Mouse (Mus musculus): ENCODE results near the gene Zfp575. TPM values are rescaled to one million over a fixed set of nuclear protein-coding genes. Genes with fewer than 3 reads are reported as not detected.

Gene Zfp575
- polyA plus RNA-seq, 1 experiment from 2014 or later, result 1.7 TPM

- Histone ChIP-seq H3K36me3 (ENCODE audit: control insufficient read depth, insufficient read depth, low read length) (no peaks in the 10 kb centered on the region), H3K27me3 (ENCODE audit: control insufficient read depth, insufficient read depth, low read length) (no peaks in the 10 kb centered on the region), H3K9me3 (ENCODE audit: control insufficient read depth, low read length) (no peaks in the 10 kb centered on the region), H3K4me3 (ENCODE audit: low read depth, low read length) (no peak overlapping the region), H3K27ac (ENCODE audit: low read depth, low read length) (no peak overlapping the region), H3K9ac (ENCODE audit: low read length) (no peak overlapping the region), H3K4me1 (ENCODE audit: control insufficient read depth, insufficient read depth, low read length) (no peaks in the 10 kb centered on the region), H3K4me2 (ENCODE audit: low read depth) (no peak overlapping the region)
- DNase-seq (ENCODE audit: low spot score) (no peak), ATAC-seq (ENCODE audit: insufficient read depth, low FRiP score, low TSS enrichment) (no peak)
- WGBS, result 92% methylated on average over 10 of the region's 10 CpGs
Measured at GRCm38 (mm10) chr7:24577811-24578210, 9.6 kb downstream of the Zfp575 start.

- WGBS, result 65% methylated on average over 12 of the region's 12 CpGs
- no peak for ATAC-seq (ENCODE audit: insufficient read depth, low FRiP score, low TSS enrichment)
Measured at GRCm38 (mm10) chr7:24574224-24574796, 13.1 kb downstream of the Zfp575 start.

GRCm38 (mm10) chr7:24572455-24572854 lies 15.0 kb downstream of the Zfp575 start:
- 51% methylated on average over 5 of the region's 5 CpGs for WGBS
- Histone ChIP-seq H3K4me1 (ENCODE audit: control insufficient read depth, insufficient read depth, low read length) (no peaks in the 10 kb centered on the region), H3K36me3 (ENCODE audit: control insufficient read depth, insufficient read depth, low read length) (peaks cover 6% of the 10 kb centered on the region), H3K9me3 (ENCODE audit: control insufficient read depth, low read length) (no peaks in the 10 kb centered on the region), H3K27me3 (ENCODE audit: control insufficient read depth, insufficient read depth, low read length) (no peaks in the 10 kb centered on the region), H3K27ac (ENCODE audit: low read depth, low read length) (no peak overlapping the region), H3K4me3 (ENCODE audit: low read depth, low read length) (no peak overlapping the region), H3K4me2 (ENCODE audit: low read depth) (no peak overlapping the region), H3K9ac (ENCODE audit: low read length) (no peak overlapping the region)
- no peak for DNase-seq (ENCODE audit: low spot score)
- ATAC-seq (ENCODE audit: insufficient read depth, low FRiP score, low TSS enrichment), result no peak

More at GRCm38 (mm10) chr7:24574224-24574796, 13.1 kb downstream of the Zfp575 start:
- Histone ChIP-seq H3K4me2 (ENCODE audit: low read depth) (no peak overlapping the region), H3K27me3 (ENCODE audit: control insufficient read depth, insufficient read depth, low read length) (no peaks in the 10 kb centered on the region), H3K9me3 (ENCODE audit: control insufficient read depth, low read length) (no peaks in the 10 kb centered on the region), H3K9ac (ENCODE audit: low read length) (no peak overlapping the region), H3K27ac (ENCODE audit: low read depth, low read length) (no peak overlapping the region), H3K4me1 (ENCODE audit: control insufficient read depth, insufficient read depth, low read length) (no peaks in the 10 kb centered on the region), H3K36me3 (ENCODE audit: control insufficient read depth, insufficient read depth, low read length) (peaks cover 3% of the 10 kb centered on the region), H3K4me3 (ENCODE audit: low read depth, low read length) (no peak overlapping the region)
- no peak for DNase-seq (ENCODE audit: low spot score)

- DNase-seq (ENCODE audit: low spot score) (no peak), ATAC-seq (ENCODE audit: insufficient read depth, low FRiP score, low TSS enrichment) (no peak)
- Histone ChIP-seq H3K4me2 (ENCODE audit: low read depth) (no peak overlapping the region), H3K9ac (ENCODE audit: low read length) (no peak overlapping the region), H3K27me3 (ENCODE audit: control insufficient read depth, insufficient read depth, low read length) (no peaks in the 10 kb centered on the region), H3K9me3 (ENCODE audit: control insufficient read depth, low read length) (no peaks in the 10 kb centered on the region), H3K4me3 (ENCODE audit: low read depth, low read length) (no peak overlapping the region), H3K4me1 (ENCODE audit: control insufficient read depth, insufficient read depth, low read length) (no peaks in the 10 kb centered on the region), H3K36me3 (ENCODE audit: control insufficient read depth, insufficient read depth, low read length) (peaks cover 11% of the 10 kb centered on the region), H3K27ac (ENCODE audit: low read depth, low read length) (no peak overlapping the region)
- 87% methylated on average over 4 of the region's 4 CpGs for WGBS
Measured at GRCm38 (mm10) chr7:24571071-24571470, 16.4 kb downstream of the Zfp575 start.

GRCm38 (mm10) chr7:24568512-24568911 lies 18.9 kb downstream of the Zfp575 start:
- 84% methylated on average over 4 of the region's 4 CpGs for WGBS
- H3K4me1 ChIP-seq (ENCODE audit: control insufficient read depth, insufficient read depth, low read length), result no peaks in the 10 kb centered on the region
- H3K36me3 ChIP-seq (ENCODE audit: control insufficient read depth, insufficient read depth, low read length), result peaks cover 11% of the 10 kb centered on the region
- H3K4me2 ChIP-seq (ENCODE audit: low read depth), result no peak overlapping the region
- ATAC-seq (ENCODE audit: insufficient read depth, low FRiP score, low TSS enrichment), result no peak
- H3K27ac ChIP-seq (ENCODE audit: low read depth, low read length), result no peak overlapping the region
- no peak for DNase-seq (ENCODE audit: low spot score)
- no peaks in the 10 kb centered on the region for H3K27me3 ChIP-seq (ENCODE audit: control insufficient read depth, insufficient read depth, low read length)
- no peaks in the 10 kb centered on the region for H3K9me3 ChIP-seq (ENCODE audit: control insufficient read depth, low read length)
- no peak overlapping the region for H3K9ac ChIP-seq (ENCODE audit: low read length)
- H3K4me3 ChIP-seq (ENCODE audit: low read depth, low read length), result no peak overlapping the region

GRCm38 (mm10) chr7:24566206-24566605 lies 21.2 kb downstream of the Zfp575 start:
- H3K27me3 ChIP-seq (ENCODE audit: control insufficient read depth, insufficient read depth, low read length), result no peaks in the 10 kb centered on the region
- no peaks in the 10 kb centered on the region for H3K9me3 ChIP-seq (ENCODE audit: control insufficient read depth, low read length)
- peaks cover 14% of the 10 kb centered on the region for H3K36me3 ChIP-seq (ENCODE audit: control insufficient read depth, insufficient read depth, low read length)
- no peak overlapping the region for H3K9ac ChIP-seq (ENCODE audit: low read length)
- no peak overlapping the region for H3K27ac ChIP-seq (ENCODE audit: low read depth, low read length)
- DNase-seq (ENCODE audit: low spot score) (no peak), ATAC-seq (ENCODE audit: insufficient read depth, low FRiP score, low TSS enrichment) (no peak)
- no peak overlapping the region for H3K4me3 ChIP-seq (ENCODE audit: low read depth, low read length)
- H3K4me1 ChIP-seq (ENCODE audit: control insufficient read depth, insufficient read depth, low read length), result no peaks in the 10 kb centered on the region
- 95% methylated on average over 9 of the region's 9 CpGs for WGBS
- H3K4me2 ChIP-seq (ENCODE audit: low read depth), result no peak overlapping the region

- no peaks in the 10 kb centered on the region for H3K9me3 ChIP-seq (ENCODE audit: control insufficient read depth, low read length)
- no peak overlapping the region for H3K4me3 ChIP-seq (ENCODE audit: low read depth, low read length)
- no peak overlapping the region for H3K9ac ChIP-seq (ENCODE audit: low read length)
- H3K4me2 ChIP-seq (ENCODE audit: low read depth), result no peak overlapping the region
- 97% methylated on average over 11 of the region's 11 CpGs for WGBS
- DNase-seq (ENCODE audit: low spot score) (no peak), ATAC-seq (ENCODE audit: insufficient read depth, low FRiP score, low TSS enrichment) (no peak)
- peaks cover 14% of the 10 kb centered on the region for H3K36me3 ChIP-seq (ENCODE audit: control insufficient read depth, insufficient read depth, low read length)
- no peaks in the 10 kb centered on the region for H3K27me3 ChIP-seq (ENCODE audit: control insufficient read depth, insufficient read depth, low read length)
- no peak overlapping the region for H3K27ac ChIP-seq (ENCODE audit: low read depth, low read length)
- no peaks in the 10 kb centered on the region for H3K4me1 ChIP-seq (ENCODE audit: control insufficient read depth, insufficient read depth, low read length)
Measured at GRCm38 (mm10) chr7:24565627-24566026, 21.8 kb downstream of the Zfp575 start.

GRCm38 (mm10) chr7:24564607-24565265 lies 22.7 kb downstream of the Zfp575 start:
- Histone ChIP-seq H3K27me3 (ENCODE audit: control insufficient read depth, insufficient read depth, low read length) (no peaks in the 10 kb centered on the region), H3K4me3 (ENCODE audit: low read depth, low read length) (no peak overlapping the region), H3K4me2 (ENCODE audit: low read depth) (no peak overlapping the region), H3K27ac (ENCODE audit: low read depth, low read length) (no peak overlapping the region), H3K4me1 (ENCODE audit: control insufficient read depth, insufficient read depth, low read length) (no peaks in the 10 kb centered on the region), H3K9ac (ENCODE audit: low read length) (no peak overlapping the region), H3K9me3 (ENCODE audit: control insufficient read depth, low read length) (no peaks in the 10 kb centered on the region), H3K36me3 (ENCODE audit: control insufficient read depth, insufficient read depth, low read length) (peaks cover 11% of the 10 kb centered on the region)
- ATAC-seq (ENCODE audit: insufficient read depth, low FRiP score, low TSS enrichment) (peak; percentile 58; the same call in 1 of the 2 replicates), DNase-seq (ENCODE audit: low spot score) (peak; percentile 82)
- WGBS, result 60% methylated on average over 6 of the region's 6 CpGs

GRCm38 (mm10) chr7:24563837-24564206 lies 23.6 kb downstream of the Zfp575 start:
- Histone ChIP-seq H3K27ac (ENCODE audit: low read depth, low read length) (no peak overlapping the region), H3K9ac (ENCODE audit: low read length) (no peak overlapping the region), H3K9me3 (ENCODE audit: control insufficient read depth, low read length) (no peaks in the 10 kb centered on the region), H3K27me3 (ENCODE audit: control insufficient read depth, insufficient read depth, low read length) (no peaks in the 10 kb centered on the region), H3K4me2 (ENCODE audit: low read depth) (no peak overlapping the region), H3K36me3 (ENCODE audit: control insufficient read depth, insufficient read depth, low read length) (peaks cover 11% of the 10 kb centered on the region), H3K4me3 (ENCODE audit: low read depth, low read length) (no peak overlapping the region), H3K4me1 (ENCODE audit: control insufficient read depth, insufficient read depth, low read length) (no peaks in the 10 kb centered on the region)
- 86% methylated on average over 4 of the region's 4 CpGs for WGBS
- ATAC-seq (ENCODE audit: insufficient read depth, low FRiP score, low TSS enrichment) (no peak), DNase-seq (ENCODE audit: low spot score) (no peak)

All from neural tube, embryonic 11.5 days (tissue).